Mouse (Mus musculus) B cell, adult 62 days (primary cell): ENCODE results near the gene Nrxn1. TPM values are rescaled to one million over a fixed set of nuclear protein-coding genes. Genes with fewer than 3 reads are reported as not detected.

Experiments used
- total RNA-seq: library from RNA; stranded (reverse); gene quantifications from 4 replicates; pipeline ENCODE4 v1.2.4, GENCODE M21; 2023

Gene Nrxn1
- total RNA-seq: 0.55 to 2.5 TPM (median 1.0 TPM) in 4 replicates

GRCm38 (mm10) chr17:91093042-91093080 lies at the start of gene Nrxn1:
Gene Nrxn1 (minus strand): TSS chr17:91093071.

